Mouse (Mus musculus) hindbrain, embryonic 16.5 days (tissue): ENCODE data around the gene Syt17. TPM values are rescaled to one million over a fixed set of nuclear protein-coding genes. Genes with fewer than 3 reads are reported as not detected.

ENCODE experiments used
- ATAC-seq: fragments of 200-750 bp; cut with Nextera tagmentation; 2 replicates; pipeline ENCODE4 v1.8.0; 2017; ENCODE audit warnings: moderate TSS enrichment, moderate library complexity
- H3K27ac ChIP-seq: fragments of 300-500 bp; sonication (generic); 2 replicates; pipeline ENCODE4 v1.5.1; 2014; ENCODE audit warnings: low read depth, mild to moderate bottlenecking, control low read depth, low read length, moderate library complexity
- H3K27me3 ChIP-seq: fragments of 300-500 bp; sonication (generic); replicated peaks from 2 replicates; pipeline ENCODE4 v1.6.1; 2014; ENCODE audit warnings: low read length; ENCODE audit not compliant: control insufficient read depth, insufficient read depth
- H3K36me3 ChIP-seq: fragments of 300-500 bp; sonication (generic); 2 replicates; pipeline ENCODE4 v1.6.1; 2014; ENCODE audit warnings: mild to moderate bottlenecking, low read length, moderate library complexity, mixed read lengths; ENCODE audit not compliant: control insufficient read depth, insufficient read depth
- H3K4me1 ChIP-seq: fragments of 300-500 bp; sonication (generic); 2 replicates; pipeline ENCODE4 v1.6.1; 2014; ENCODE audit warnings: low read depth, low read length; ENCODE audit not compliant: control insufficient read depth, insufficient read depth
- H3K4me2 ChIP-seq: fragments of 300-500 bp; sonication (generic); 2 replicates; pipeline ENCODE4 v1.6.1; 2014; ENCODE audit warnings: mild to moderate bottlenecking, low read length, control low read depth, moderate library complexity
- H3K4me3 ChIP-seq: fragments of 300-500 bp; sonication (generic); 2 replicates; pipeline ENCODE4 v1.5.1; 2014; ENCODE audit warnings: mild to moderate bottlenecking, low read length, control low read depth, moderate library complexity
- H3K9ac ChIP-seq: fragments of 300-500 bp; sonication (generic); 2 replicates; pipeline ENCODE4 v1.6.1; 2014; ENCODE audit warnings: low read depth, mild to moderate bottlenecking, control low read depth, low read length, moderate library complexity
- H3K9me3 ChIP-seq: fragments of 300-500 bp; sonication (generic); 2 replicates; pipeline ENCODE4 v1.6.1; 2014; ENCODE audit warnings: mild to moderate bottlenecking, low read length, moderate library complexity; ENCODE audit not compliant: control insufficient read depth
- WGBS: fragments of 180-500 bp; shearing (Covaris S2); extraction: QIAGEN DNeasy Blood & Tissue Kit; methylation state at CpG from one replicate; pipeline ENCODE4 v1.1.7; 2014; 5-methylcytosine and 5-hydroxymethylcytosine counted together
- polyA plus RNA-seq: library from polyadenylated mRNA; unstranded; fragments of >200 nt; fragmentation: Nextera tagmentation; extraction: Ambion mirVana; gene quantifications from 2 replicates; pipeline ENCODE4 v1.2.1, GENCODE M21; 2015

Gene Syt17
- polyA plus RNA-seq, 1 experiment from 2014 or later = 28.3 TPM

GRCm38 (mm10) chr7:118443371-118443770, 4.7 kb downstream of the Syt17 start:
- no peak for ATAC-seq
- Histone ChIP-seq H3K27ac (no peak overlapping the region), H3K27me3 (peaks cover 2% of the 10 kb centered on the region; the same call in 1 of the 2 replicates), H3K4me3 (peak overlapping the region; percentile 8; the same call in 1 of the 2 replicates), H3K4me1 (peaks cover 13% of the 10 kb centered on the region), H3K36me3 (no peaks in the 10 kb centered on the region), H3K4me2 (peak overlapping the region; percentile 32), H3K9me3 (no peaks in the 10 kb centered on the region), H3K9ac (peak overlapping the region; percentile 31)
- 4% methylated on average over 9 of the region's 9 CpGs for WGBS

DNA sequence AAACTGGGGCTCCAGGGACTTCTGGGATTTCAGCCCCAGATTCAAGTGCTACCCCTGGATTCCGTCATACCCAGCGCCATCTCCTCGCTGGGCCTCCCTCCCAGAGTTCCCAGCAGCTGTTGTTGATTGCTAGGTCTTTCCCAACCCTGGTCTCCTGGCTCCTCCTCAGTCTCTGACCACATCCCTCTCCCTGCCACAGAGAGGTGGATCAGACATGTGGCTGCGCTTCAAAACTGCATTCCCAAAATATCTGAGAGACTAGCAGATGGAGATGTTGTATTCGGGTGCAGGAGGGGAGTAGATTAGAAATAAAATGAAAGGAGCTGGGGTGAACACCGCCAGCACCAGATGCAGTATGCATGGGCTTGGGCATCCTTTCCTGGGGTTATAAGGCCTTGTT, 6.5 kb downstream of the Syt17 start:
- Histone ChIP-seq H3K36me3 (no peaks in the 10 kb centered on the region), H3K27me3 (peaks cover 2% of the 10 kb centered on the region; the same call in 1 of the 2 replicates), H3K27ac (no peak overlapping the region), H3K4me1 (no peaks in the 10 kb centered on the region; the same call in none of the 2 replicates), H3K4me2 (no peak overlapping the region), H3K9ac (no peak overlapping the region), H3K9me3 (no peaks in the 10 kb centered on the region), H3K4me3 (no peak overlapping the region)
- WGBS = 86% methylated on average over 6 of the region's 6 CpGs
- no peak for ATAC-seq

GRCm38 (mm10) chr7:118437101-118437802, 10.8 kb downstream of the Syt17 start:
- Histone ChIP-seq H3K9ac (no peak overlapping the region), H3K4me3 (no peak overlapping the region), H3K9me3 (no peaks in the 10 kb centered on the region), H3K4me1 (no peaks in the 10 kb centered on the region), H3K4me2 (no peak overlapping the region), H3K27me3 (no peaks in the 10 kb centered on the region), H3K36me3 (no peaks in the 10 kb centered on the region), H3K27ac (no peak overlapping the region)
- ATAC-seq = no peak
- WGBS = 59% methylated on average over 7 of the region's 7 CpGs

DNA sequence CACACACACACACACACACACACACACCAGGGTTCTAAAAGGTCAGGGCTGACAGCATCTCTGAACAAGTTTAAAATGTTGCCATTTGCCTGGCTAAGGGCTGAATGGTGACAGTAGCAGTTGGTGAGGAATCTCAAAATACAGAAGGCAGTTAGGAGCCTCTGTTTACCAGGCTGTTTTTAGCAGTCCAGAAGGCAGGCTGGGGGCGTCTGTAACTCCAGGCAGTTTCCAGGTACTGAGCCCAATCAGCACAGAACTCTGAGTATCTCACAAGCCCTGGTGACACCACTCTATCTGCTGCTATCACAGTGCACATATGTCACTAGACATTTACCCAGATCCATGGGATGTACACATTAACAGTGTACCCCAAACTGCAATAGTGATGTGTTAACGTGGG, 19.1 kb downstream of the Syt17 start:
- Histone ChIP-seq H3K4me3 (no peak overlapping the region), H3K4me1 (no peaks in the 10 kb centered on the region), H3K36me3 (no peaks in the 10 kb centered on the region), H3K27me3 (no peaks in the 10 kb centered on the region), H3K4me2 (no peak overlapping the region), H3K9ac (no peak overlapping the region), H3K9me3 (no peaks in the 10 kb centered on the region), H3K27ac (no peak overlapping the region)
- ATAC-seq = no peak
- 71% methylated on average over 2 of the region's 2 CpGs for WGBS

GRCm38 (mm10) chr7:118419491-118420180, 28.4 kb downstream of the Syt17 start:
- Histone ChIP-seq H3K27me3 (no peaks in the 10 kb centered on the region), H3K9ac (no peak overlapping the region), H3K4me3 (no peak overlapping the region), H3K27ac (0 out of 2 replicates have a peak overlapping the region, but pooled peaks have one; percentile 17), H3K4me2 (peak overlapping the region; percentile 34), H3K36me3 (no peaks in the 10 kb centered on the region), H3K9me3 (no peaks in the 10 kb centered on the region), H3K4me1 (no peaks in the 10 kb centered on the region)
- WGBS = 45% methylated on average over 6 of the region's 6 CpGs
- ATAC-seq = peak; percentile 65

GRCm38 (mm10) chr7:118414183-118414582, 33.8 kb downstream of the Syt17 start:
- H3K9ac ChIP-seq = no peak overlapping the region
- 65% methylated on average over 3 of the region's 3 CpGs for WGBS
- no peaks in the 10 kb centered on the region for H3K27me3 ChIP-seq
- no peaks in the 10 kb centered on the region for H3K36me3 ChIP-seq
- H3K4me1 ChIP-seq = no peaks in the 10 kb centered on the region
- no peak for ATAC-seq
- no peaks in the 10 kb centered on the region for H3K9me3 ChIP-seq
- no peak overlapping the region for H3K4me2 ChIP-seq
- H3K27ac ChIP-seq = no peak overlapping the region
- H3K4me3 ChIP-seq = no peak overlapping the region

DNA sequence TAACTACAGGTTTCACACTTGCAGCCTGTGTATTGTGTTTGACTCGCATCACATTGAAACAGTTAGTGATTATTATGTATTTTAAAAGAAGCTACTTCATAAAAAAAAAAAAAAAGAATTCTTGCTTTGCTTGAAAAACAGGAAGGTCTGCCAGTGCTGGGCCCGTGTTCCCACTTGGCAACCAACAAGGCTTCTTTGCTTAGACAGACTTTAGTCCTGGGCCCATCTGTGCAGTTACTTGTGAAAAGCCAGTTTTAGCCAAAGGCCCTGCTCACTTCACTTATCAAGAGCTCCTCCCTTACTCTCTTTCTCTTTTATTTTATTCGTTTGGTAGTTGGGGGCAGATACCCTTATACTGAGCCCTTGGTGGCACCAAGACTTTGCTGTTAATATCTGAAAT, 36.1 kb downstream of the Syt17 start:
- no peaks in the 10 kb centered on the region for H3K9me3 ChIP-seq
- no peak overlapping the region for H3K27ac ChIP-seq
- no peak overlapping the region for H3K9ac ChIP-seq
- no peak for ATAC-seq
- H3K4me1 ChIP-seq = no peaks in the 10 kb centered on the region
- H3K27me3 ChIP-seq = no peaks in the 10 kb centered on the region
- no peak overlapping the region for H3K4me3 ChIP-seq
- H3K4me2 ChIP-seq = no peak overlapping the region
- H3K36me3 ChIP-seq = no peaks in the 10 kb centered on the region
- 83% methylated on average over 3 of the region's 3 CpGs for WGBS

- Histone ChIP-seq H3K9ac (no peak overlapping the region), H3K9me3 (no peaks in the 10 kb centered on the region), H3K36me3 (no peaks in the 10 kb centered on the region), H3K4me2 (no peak overlapping the region), H3K27me3 (no peaks in the 10 kb centered on the region), H3K27ac (no peak overlapping the region), H3K4me1 (no peaks in the 10 kb centered on the region; the same call in 1 of the 2 replicates), H3K4me3 (no peak overlapping the region)
- no peak for ATAC-seq
- WGBS = 36% methylated on average over 2 of the region's 2 CpGs
Observed at GRCm38 (mm10) chr7:118409421-118409820, 38.6 kb downstream of the Syt17 start.

- H3K9ac ChIP-seq = no peak overlapping the region
- H3K4me1 ChIP-seq = peaks cover 8% of the 10 kb centered on the region
- ATAC-seq = no peak
- H3K4me2 ChIP-seq = no peak overlapping the region
- no peaks in the 10 kb centered on the region for H3K9me3 ChIP-seq
- H3K36me3 ChIP-seq = no peaks in the 10 kb centered on the region
- no peaks in the 10 kb centered on the region for H3K27me3 ChIP-seq
- no peak overlapping the region for H3K4me3 ChIP-seq
- H3K27ac ChIP-seq = no peak overlapping the region; the same call in 1 of the 2 replicates
Observed at GRCm38 (mm10) chr7:118405251-118405650, 42.8 kb downstream of the Syt17 start.
